Mouse (Mus musculus) heart, adult 11 months (tissue): ENCODE data around the gene Aplp2.

Source experiments
- DNase-seq: peaks from one replicate; pipeline ENCODE4 v3.0.0; 2022

Gene Aplp2

DNA sequence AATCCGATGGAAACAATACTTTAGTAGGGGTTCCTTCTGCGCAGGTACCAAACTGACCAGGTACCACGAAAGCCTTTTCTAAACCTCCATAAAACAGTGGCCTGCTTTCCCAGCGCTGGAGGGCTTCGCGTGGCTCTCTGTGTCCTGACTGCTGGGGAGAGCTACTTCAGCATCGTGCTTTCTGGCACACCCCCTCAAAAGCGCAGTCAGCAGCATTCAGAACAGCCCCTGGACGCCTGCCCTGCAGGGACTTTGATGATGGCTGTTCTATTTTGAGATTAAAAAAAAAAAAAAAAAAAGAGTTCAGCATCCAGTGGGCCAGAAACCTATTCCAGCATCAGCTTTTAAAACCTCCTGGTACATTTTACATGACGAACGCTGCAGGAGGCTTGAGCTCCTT lies 14.2 kb upstream of the Aplp2 start:
- peak; percentile 85 for DNase-seq

DNA sequence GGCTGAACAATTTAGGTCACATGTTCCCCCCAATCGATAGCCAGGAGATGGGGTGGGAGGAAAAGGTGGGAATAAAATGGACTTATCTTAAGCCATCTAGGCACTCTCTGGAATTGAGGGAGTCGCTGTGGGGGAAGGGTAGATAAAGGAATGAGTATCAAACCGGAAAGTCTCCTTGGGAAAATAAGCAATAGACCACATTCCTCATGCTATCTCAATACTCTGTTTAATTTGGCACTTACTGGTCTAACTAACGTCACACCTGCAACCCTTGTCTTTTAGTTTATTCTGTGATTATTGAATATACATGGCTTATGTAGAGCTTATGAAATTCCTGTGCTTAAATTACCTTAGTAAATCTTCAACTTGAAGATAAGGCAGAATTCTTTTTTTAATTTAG lies 11.9 kb upstream of the Aplp2 start:
- peak; percentile 52 for DNase-seq

DNA sequence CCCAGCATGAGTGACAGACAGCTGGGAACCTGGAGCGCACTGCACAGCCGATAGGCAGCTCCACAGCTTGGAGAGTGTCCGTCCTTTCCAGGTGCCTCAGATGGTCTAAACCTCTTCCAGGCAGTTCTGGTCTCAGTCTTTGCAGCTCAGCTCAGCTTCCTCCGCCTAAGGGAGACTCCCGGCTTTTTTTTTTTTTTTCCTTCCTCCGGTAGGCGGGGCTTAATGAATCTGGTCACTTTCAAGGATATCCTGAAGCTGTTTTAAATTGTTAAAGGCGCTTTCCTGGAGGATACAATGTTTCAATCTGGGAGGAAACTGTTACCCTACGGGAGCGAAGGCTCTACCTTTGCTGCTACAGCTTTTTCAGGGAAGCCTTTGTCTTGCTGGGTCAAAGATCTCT lies 9.6 kb upstream of the Aplp2 start:
- DNase-seq = peak; percentile 94

GRCm38 (mm10) chr9:31217631-31218380 lies 6.2 kb upstream of the Aplp2 start:
- DNase-seq = peak; percentile 41

DNA sequence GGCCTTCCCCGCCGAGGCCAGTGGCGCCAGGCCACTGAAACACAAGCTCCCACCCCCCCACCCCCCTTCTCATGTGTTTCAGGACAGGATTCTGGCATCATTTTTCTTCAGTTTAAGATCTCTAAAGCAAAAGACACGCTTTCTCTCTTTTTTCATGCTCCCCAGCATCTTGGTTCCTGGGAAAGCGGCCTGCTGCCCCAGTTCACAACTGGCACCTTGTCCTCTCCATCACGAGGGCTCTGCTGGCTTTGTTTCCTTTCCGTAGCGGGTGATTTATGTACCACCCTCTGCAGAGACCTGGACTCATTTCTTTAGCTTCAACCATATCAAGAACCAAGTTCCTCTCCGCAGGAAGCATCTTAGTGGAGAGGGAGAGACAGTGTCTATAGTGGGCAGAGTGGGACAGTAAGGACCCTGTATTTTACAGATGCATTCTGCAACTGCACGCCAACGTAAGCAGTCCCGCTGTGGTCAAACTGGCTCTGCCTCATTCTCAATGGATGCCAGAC lies 939 bp upstream of the Aplp2 start:
- DNase-seq = peak; percentile 91

DNA sequence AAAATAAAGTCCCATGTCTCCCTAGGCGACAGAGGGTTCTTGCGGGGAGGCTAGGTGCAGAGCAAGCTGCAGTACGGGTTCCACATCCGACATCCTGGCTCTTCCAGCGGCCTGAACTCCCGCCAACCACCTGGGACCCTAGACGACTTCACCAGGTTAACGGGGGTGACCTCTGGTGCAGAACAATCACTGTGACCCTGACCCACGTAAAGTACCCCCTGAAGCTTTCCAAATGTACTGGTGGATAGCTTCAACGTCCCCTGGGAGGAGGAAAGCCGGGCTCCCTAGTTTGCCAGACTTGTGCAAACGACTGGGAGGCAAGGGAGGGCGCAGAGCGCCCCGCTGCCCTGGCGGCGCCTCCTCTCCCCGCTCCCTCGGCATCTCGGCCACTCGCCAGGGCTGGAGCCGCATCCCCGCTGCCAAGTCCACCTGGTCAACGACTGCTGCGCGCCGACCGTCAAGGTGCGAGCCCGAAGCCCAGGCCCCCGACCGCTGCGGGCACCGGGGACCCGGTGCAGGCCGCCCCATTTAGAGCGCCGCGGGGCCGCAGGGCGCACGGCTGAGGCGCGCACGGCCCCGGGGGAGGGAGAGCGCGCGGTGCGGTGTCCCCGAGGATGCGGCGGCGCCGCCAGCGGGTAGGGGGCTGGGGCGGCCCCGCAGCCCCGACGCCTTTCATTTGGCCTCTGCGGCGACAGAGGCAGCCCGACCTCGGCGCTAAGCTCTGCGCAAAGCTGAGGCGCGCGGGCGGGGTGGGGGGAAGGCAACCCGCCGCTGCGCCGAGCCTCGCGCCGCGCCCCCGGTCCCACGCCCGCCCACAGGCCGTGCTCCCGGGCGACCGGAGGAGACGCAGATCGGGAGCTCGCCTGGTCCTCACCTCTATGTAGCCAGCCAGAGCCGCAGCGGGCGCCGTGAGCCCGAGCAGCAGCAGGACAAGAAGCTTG lies 596 bp downstream of the Aplp2 start:
- peak; percentile 96 for DNase-seq

- DNase-seq = peak; percentile 25
Measured at GRCm38 (mm10) chr9:31210163-31210562, 1.5 kb downstream of the Aplp2 start.

- peak; percentile 48 for DNase-seq
Measured at GRCm38 (mm10) chr9:31209502-31209901, 2.1 kb downstream of the Aplp2 start.

GRCm38 (mm10) chr9:31207732-31208131 lies 3.9 kb downstream of the Aplp2 start:
- DNase-seq = peak; percentile 59

DNA sequence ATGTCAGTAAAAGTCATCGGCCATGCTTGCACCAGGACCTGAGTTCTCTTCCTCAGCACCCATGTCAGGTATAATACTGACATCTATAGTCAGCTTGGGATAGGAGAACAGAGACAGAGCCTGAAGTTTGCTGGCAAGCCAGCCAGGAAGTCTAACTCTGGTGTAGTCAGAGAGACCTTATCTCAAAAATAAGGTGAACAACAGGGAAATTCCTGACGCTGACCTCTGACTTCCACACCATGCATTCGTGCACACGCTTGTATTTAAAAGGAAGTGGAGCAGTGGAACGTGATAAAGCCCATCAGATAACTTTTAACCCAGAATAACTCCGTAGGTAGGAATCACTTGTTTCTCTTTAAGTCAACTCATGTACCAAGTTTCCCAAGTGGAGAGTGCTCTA lies 6.9 kb downstream of the Aplp2 start:
- DNase-seq = peak; percentile 95

- peak; percentile 93 for DNase-seq
Measured at GRCm38 (mm10) chr9:31203571-31204210, 7.9 kb downstream of the Aplp2 start.

DNA sequence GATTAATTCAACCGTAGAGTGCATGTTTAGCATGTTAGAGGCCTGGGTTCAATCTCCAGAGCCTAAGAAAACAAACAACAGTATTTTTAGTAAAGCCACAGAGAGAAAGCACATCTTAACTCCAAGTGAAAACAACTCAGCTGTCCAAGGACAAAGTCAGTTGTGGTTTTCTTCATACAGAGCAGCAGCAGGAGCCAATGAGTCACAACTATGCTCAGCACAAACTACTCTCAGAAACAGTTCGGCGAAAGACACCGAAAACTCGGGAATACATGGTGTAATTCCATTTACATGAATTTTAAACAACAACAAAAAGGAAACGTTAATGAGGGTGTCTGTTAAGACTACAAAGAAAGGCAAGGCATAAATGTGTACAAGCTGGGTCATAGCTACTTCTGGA lies 8.5 kb downstream of the Aplp2 start:
- DNase-seq = no peak

GRCm38 (mm10) chr9:31198614-31199013 lies 13.0 kb downstream of the Aplp2 start:
- DNase-seq = peak; percentile 67

GRCm38 (mm10) chr9:31197782-31198181 lies 13.8 kb downstream of the Aplp2 start:
- peak; percentile 54 for DNase-seq

DNA sequence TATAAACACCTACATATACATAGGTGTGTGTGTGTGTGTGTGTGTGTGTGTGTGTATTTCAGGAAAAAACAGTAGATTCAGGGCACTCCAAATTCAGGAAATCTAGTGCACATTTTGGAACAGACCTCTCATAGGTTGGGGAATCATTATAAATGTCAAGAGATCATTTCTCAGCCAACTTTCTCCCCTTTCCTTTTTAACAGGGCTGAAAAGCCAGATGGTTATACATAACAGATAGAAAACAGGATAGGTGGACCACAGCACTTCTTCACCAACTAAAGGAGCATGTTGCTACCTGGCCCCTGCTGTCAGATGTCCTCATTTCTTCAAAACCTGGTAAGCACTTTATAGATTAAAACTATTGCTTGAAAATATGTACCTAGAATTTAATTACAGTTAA lies 14.9 kb downstream of the Aplp2 start:
- peak; percentile 25 for DNase-seq

DNA sequence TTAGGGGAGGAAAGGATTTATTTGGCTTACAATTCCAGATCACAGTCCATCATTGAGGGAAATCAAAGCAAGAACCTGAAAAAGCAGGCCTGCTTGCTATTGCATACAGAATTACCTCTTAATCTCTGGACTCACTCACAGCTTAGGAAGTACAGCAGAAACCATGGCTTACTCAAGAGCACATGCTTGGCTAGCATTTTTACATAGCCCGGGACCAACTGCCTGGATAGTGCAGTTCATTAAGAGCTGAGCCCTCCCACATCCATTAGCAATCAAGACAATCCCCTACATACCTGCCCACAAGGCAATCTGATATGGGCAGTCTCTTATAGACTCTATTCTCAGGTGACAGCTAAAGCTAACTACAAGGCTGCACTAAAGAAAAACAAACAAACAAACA lies 16.0 kb downstream of the Aplp2 start:
- DNase-seq = no peak

DNA sequence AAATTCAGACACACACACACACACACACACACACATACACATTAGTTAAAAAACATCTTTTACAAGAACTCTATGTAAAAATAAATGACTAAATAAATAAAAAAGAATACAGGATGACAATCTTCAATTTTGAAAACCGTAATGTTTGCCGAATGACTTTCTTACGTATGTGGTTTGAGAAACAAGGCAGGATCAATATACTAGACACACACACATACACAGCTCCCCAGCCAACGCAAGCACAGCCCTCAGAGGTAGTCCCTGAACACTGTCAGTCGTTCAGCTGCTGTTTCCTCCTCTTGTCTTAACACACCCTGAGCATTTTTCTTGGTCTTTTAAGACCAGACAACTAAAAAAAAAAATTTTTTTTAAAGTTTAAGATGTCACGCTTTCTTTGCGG lies 19.2 kb downstream of the Aplp2 start:
- no peak for DNase-seq

- peak; percentile 85 for DNase-seq
Measured at GRCm38 (mm10) chr9:31191543-31191942, 20.1 kb downstream of the Aplp2 start.

- peak; percentile 76 for DNase-seq
Measured at GRCm38 (mm10) chr9:31189194-31189593, 22.4 kb downstream of the Aplp2 start.

DNA sequence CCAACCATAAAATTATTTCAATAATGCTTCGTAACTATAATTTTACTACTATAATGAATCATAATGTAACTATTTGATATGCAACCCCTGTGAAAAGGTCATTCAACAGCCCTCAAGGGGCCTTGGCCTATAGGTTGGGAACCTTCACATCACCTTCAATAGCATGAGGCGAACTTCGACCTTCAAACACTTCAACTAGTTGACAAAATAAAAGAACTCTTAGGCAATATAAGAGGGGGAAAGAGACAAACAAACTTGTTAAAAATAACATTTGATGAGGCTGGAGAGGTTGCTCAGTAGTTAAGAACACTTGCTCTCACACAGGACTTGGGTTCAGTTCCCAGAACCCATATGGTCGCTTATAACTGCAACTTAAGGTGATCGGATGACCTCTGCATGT lies 27.2 kb downstream of the Aplp2 start:
- DNase-seq = no peak

GRCm38 (mm10) chr9:31183061-31183460 lies 28.6 kb downstream of the Aplp2 start:
- DNase-seq = peak; percentile 70

DNA sequence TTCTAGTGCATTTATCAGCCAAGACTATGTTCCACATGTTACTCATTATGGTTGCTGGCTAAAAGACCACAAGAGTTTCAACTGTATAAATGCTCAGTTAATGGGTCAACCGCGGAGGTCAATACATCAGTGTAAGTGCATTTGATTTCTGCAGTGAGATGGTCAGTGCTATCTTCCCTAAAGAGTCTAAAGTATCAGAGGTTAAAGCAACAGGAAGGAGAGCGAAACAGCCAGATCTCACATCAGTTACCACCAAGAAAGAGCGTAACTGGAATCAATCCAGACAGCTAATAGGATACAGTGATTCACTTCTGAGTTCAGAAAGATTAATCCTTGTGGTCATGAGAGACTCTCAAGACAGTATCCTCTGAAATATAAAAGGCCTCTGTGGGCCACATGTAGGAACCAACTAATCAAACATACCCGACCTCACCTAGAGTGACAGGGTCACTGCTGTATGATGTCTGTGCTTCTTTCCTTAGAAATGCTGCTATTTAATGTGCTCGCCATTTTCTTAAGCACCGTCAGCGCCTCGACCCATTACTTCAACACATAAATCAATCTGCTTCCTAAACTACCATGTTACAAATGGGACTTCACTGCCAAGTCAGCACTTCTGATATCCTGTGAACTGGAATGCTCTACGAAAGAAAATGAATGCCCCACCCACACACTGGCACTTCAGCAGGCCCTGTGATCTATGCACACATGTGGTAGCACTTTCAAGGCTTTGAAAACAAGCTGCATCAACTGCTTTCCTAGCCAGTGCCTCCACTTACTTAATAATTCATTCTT lies 30.1 kb downstream of the Aplp2 start:
- DNase-seq = peak; percentile 85
